Mouse (Mus musculus): ENCODE measurements at regions not wholly inside any gene's neighbourhood (a gene's known extent, or its start where the extent isn't known, plus 50 kb on each side); places are given as distances from the start of the nearest gene placed in this dataset.

GRCm38 (mm10) chr13:5211659-5212058 lies 602.7 kb upstream of the Akr1e1 start:
- DNase-seq (ENCODE audit: low read depth, low spot score) = no peak

GRCm38 (mm10) chr13:5229476-5229875 lies 620.5 kb upstream of the Akr1e1 start:
- DNase-seq (ENCODE audit: low read depth, low spot score) = no peak

GRCm38 (mm10) chr13:5234232-5234631 lies 625.3 kb upstream of the Akr1e1 start:
- DNase-seq (ENCODE audit: low read depth, low spot score) = no peak

GRCm38 (mm10) chr13:5235391-5235790 lies 625.9 kb upstream of the Klf6 start:
- DNase-seq (ENCODE audit: low read depth, low spot score) = no peak

- no peak for DNase-seq (ENCODE audit: low read depth, low spot score)
Measured at GRCm38 (mm10) chr13:5240541-5240940, 620.7 kb upstream of the Klf6 start.

GRCm38 (mm10) chr13:5242782-5243181 lies 618.5 kb upstream of the Klf6 start:
- DNase-seq (ENCODE audit: low read depth, low spot score) = no peak

- DNase-seq (ENCODE audit: low read depth, low spot score) = no peak
Measured at GRCm38 (mm10) chr13:5248671-5249391, 612.5 kb upstream of the Klf6 start.

- DNase-seq (ENCODE audit: low read depth, low spot score) = no peak
Measured at GRCm38 (mm10) chr13:5257891-5258660, 603.2 kb upstream of the Klf6 start.

GRCm38 (mm10) chr13:5259760-5260159 lies 601.5 kb upstream of the Klf6 start:
- DNase-seq (ENCODE audit: low read depth, low spot score) = no peak

- no peak for DNase-seq (ENCODE audit: low read depth, low spot score)
Measured at GRCm38 (mm10) chr13:5272506-5273192, 588.6 kb upstream of the Klf6 start.

GRCm38 (mm10) chr13:5276564-5276963 lies 584.7 kb upstream of the Klf6 start:
- DNase-seq (ENCODE audit: low read depth, low spot score) = no peak

GRCm38 (mm10) chr13:5289753-5290449 lies 571.4 kb upstream of the Klf6 start:
- no peak for DNase-seq (ENCODE audit: low read depth, low spot score)

GRCm38 (mm10) chr13:5302141-5302540 lies 559.1 kb upstream of the Klf6 start:
- DNase-seq (ENCODE audit: low read depth, low spot score) = no peak

GRCm38 (mm10) chr13:5306688-5307087 lies 554.6 kb upstream of the Klf6 start:
- DNase-seq (ENCODE audit: low read depth, low spot score) = no peak

- DNase-seq (ENCODE audit: low read depth, low spot score) = no peak
Measured at GRCm38 (mm10) chr13:5313297-5313696, 548.0 kb upstream of the Klf6 start.

GRCm38 (mm10) chr13:5315011-5315410 lies 546.3 kb upstream of the Klf6 start:
- DNase-seq (ENCODE audit: low read depth, low spot score) = no peak

GRCm38 (mm10) chr13:5317941-5318856 lies 543.1 kb upstream of the Klf6 start:
- DNase-seq (ENCODE audit: low read depth, low spot score) = no peak

GRCm38 (mm10) chr13:5345712-5346111 lies 515.6 kb upstream of the Klf6 start:
- no peak for DNase-seq (ENCODE audit: low read depth, low spot score)

GRCm38 (mm10) chr13:5347503-5348469 lies 513.5 kb upstream of the Klf6 start:
- no peak for DNase-seq (ENCODE audit: low read depth, low spot score)
